Mouse (Mus musculus): ENCODE measurements around the gene Dpy19l1. TPM values are rescaled to one million over a fixed set of nuclear protein-coding genes. Genes with fewer than 3 reads are reported as not detected.

Dpy19l1 gene
- 1.9 TPM for polyA plus RNA-seq (2017; shearing (Covaris generic))

GRCm38 (mm10) chr9:24503067-24503857, at the start of gene Dpy19l1:
Dpy19l1 (minus strand) TSS chr9:24503140.

Other genes starting within 250 kb of the Dpy19l1 start
- not detected for gene Cypt4, start 122.1 kb upstream of the Dpy19l1 start, polyA plus RNA-seq (2017; shearing (Covaris generic))
- gene Dpy19l2, start 193.2 kb upstream of the Dpy19l1 start, polyA plus RNA-seq (2017; shearing (Covaris generic)) = not detected